Mouse (Mus musculus) cerebellum, adult 2 months (tissue): Measurements from ENCODE around the gene Hoxd12.

Source experiments
- CTCF ChIP-seq: fragments of 200-500 bp; IDR thresholded peaks from 2 replicates; pipeline ENCODE4 v1.5.1; 2011; ENCODE audit warnings: low read depth, mild to moderate bottlenecking, control low read depth, low read length, moderate library complexity, borderline replicate concordance; ENCODE audit not compliant: insufficient read depth
- POLR2A ChIP-seq: fragments of 200-500 bp; IDR thresholded peaks from 2 replicates; pipeline ENCODE4 v1.6.1; 2011; ENCODE audit warnings: low read length, control low read depth, borderline replicate concordance; ENCODE audit not compliant: insufficient read depth

DNA sequence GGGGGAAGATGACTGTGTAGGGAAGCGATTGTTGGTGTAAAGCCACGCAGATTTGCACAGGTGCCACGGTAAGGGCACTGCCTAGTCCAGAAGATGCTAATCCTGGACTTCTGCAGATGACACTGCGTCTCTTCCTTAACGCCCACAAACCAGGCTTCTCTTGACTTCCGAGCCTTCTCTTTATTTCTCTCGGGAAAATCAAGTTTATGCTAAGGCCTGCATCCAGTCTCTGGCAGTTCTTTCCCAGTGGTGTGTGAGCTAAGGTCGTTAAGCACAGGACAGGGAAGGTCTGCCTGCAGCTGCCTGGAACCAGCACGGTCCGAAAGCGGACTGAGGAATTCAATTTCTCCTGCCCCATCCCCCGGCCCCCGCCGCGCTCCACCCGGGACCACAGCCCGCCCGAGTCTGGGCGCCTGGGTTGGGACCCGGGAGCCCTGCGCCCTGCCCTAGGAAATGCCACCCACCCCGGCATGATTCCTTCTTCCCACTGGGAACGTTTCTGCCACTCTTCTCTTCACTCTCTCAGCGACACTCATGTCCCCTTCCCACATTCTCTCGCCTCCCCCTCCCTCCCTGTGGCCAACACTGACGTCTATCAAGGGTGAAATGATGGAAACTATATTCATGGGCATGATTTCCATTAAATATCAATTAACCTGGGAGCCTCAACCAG lies 29.0 kb downstream of the Hoxd12 start:
- no peak for TF ChIP-seq POLR2A
- TF ChIP-seq CTCF = no peak
